ENCODE assay signal across 8 mouse cellular contexts in the genomic region with DNA sequence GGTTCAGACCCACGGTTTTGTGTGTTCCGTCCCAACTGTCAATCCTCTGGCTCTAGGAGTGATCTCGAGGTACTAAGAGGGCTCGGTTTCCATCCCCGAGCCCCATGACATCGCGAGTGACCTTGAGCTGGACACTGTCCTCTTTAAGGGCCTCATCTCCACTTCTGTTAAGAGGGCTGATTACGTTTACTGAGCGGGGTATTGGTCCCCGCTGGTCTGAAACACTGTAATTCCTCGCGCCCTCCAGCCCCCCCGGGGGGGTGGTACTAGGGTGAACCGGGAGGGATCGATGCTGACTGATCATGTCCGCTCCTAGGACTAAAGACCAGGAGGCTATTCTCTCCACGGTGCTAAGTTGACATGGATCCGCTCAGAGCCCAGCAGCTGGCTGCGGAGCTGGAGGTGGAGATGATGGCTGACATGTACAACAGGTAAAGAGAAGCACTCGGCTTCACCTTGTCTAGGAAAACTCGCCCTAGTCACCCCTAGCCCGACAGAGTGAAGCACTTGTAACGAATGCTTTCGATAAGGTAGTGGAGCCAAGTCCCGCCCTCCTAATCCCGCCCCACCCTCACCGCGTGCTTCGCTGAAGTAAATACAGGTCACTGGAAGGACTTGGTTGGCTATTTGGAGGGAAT. TPM values are rescaled to one million over a fixed set of nuclear protein-coding genes. Genes with fewer than 3 reads are reported as not detected.
DNase-seq lines count a peak whose midpoint lies in the region; ATAC-seq and TF ChIP-seq lines count a peak whose summit lies in the region.

No protein-coding gene starts in this region.

- H3K9me3 ChIP-seq in heart, embryonic 12.5 days (replicated peaks), result no peaks in the 10 kb centered on the region

- H3K36me3 ChIP-seq in heart, embryonic 12.5 days, result peaks cover 13% of the 10 kb centered on the region

- TF ChIP-seq POLR2A in cerebellum, adult 2 months (IDR thresholded peaks at IDR 0.05; ENCODE audit: borderline replicate concordance, insufficient read depth, low read length), result no peak

- no peaks in the 10 kb centered on the region for H3K27me3 ChIP-seq in cerebellum, adult 2 months (ENCODE audit: control insufficient read depth, insufficient read depth, low read length)
- no peaks in the 10 kb centered on the region for H3K27me3 ChIP-seq in heart, embryonic 12.5 days (replicated peaks)

- WGBS in cerebellum, adult 2 months, result 1% methylated on average over 29 of the region's 29 CpGs
- WGBS in heart, embryonic 12.5 days, result under 1% methylated on average over 29 of the region's 29 CpGs

- no peak for TF ChIP-seq CTCF in cerebellum, adult 2 months (IDR thresholded peaks at IDR 0.05; ENCODE audit: borderline replicate concordance, insufficient read depth, low read depth, low read length)

- H3K4me2 ChIP-seq in heart, embryonic 12.5 days, result peak overlapping the region; percentile 98

- peak; percentile 27 for DNase-seq in thymus, postnatal 4 days
- no peak for DNase-seq in thymus, adult 18-20 months
- DNase-seq in cerebellum, adult 2 months, result peak in 1 of 2 experiments; percentile 22
- peak; percentile 40 for DNase-seq in kidney, postnatal 14 days
- peak; percentile 30 for DNase-seq in naive thymus-derived CD4-positive, alpha-beta T cell, adult 2 months (ENCODE audit: low read depth)
- DNase-seq in layer of hippocampus, adult 9-11 months, result no peak
- no peak for DNase-seq in gastrocnemius, adult 8-10 months (ENCODE audit: low spot score in 2 of 2)

- ATAC-seq in heart, embryonic 12.5 days (ENCODE audit: insufficient number of reproducible peaks, low FRiP score), result peak; percentile 75

- H3K27ac ChIP-seq in cerebellum, adult 2 months (ENCODE audit: insufficient read depth, low read length), result no peak overlapping the region
- H3K27ac ChIP-seq in heart, embryonic 12.5 days (ENCODE audit: poor library complexity, severe bottlenecking), result peak overlapping the region; percentile 85

- H3K4me3 ChIP-seq in cerebellum, adult 2 months (replicated peaks; ENCODE audit: insufficient read depth, low read depth, low read length), result peak overlapping the region; percentile 77
- H3K4me3 ChIP-seq in heart, embryonic 12.5 days, result peak overlapping the region; percentile 96

- H3K9ac ChIP-seq in heart, embryonic 12.5 days, result peak overlapping the region; percentile 88

- no peaks in the 10 kb centered on the region; the same call in 1 of the 2 replicates for H3K4me1 ChIP-seq in cerebellum, adult 2 months (ENCODE audit: control insufficient read depth, insufficient read depth, low read length)
- H3K4me1 ChIP-seq in heart, embryonic 12.5 days (replicated peaks), result peaks cover 26% of the 10 kb centered on the region

RNA-seq across cellular contexts. Expression of a gene that starts 0.6 kb away (rescaled TPM):
- polyA plus RNA-seq in cerebellum, adult 2 months (2012; rRNA removed), result 83.3 and 88.4 TPM in 2 replicates
- polyA plus RNA-seq in heart, embryonic 12.5 days (2016; fragmentation: Nextera tagmentation; extraction: Ambion mirVana), result 62.2 and 65.6 TPM in 2 replicates
- 10 to 100 TPM; 37.9 to 51.4 (median 45.5) TPM for total RNA-seq in gastrocnemius, adult 8-10 months (2022)

RNA-seq across cellular contexts. Expression of a gene that starts 5.0 kb away (rescaled TPM):
- polyA plus RNA-seq in cerebellum, adult 2 months (2012; rRNA removed), result not detected in 2 replicates
- polyA plus RNA-seq in heart, embryonic 12.5 days (2016; fragmentation: Nextera tagmentation; extraction: Ambion mirVana), result 0.17 and 0.43 TPM in 2 replicates
- 10 to 100 TPM; 46.3 to 63.9 (median 59.0) TPM for total RNA-seq in gastrocnemius, adult 8-10 months (2022)

RNA-seq across cellular contexts. Expression of a gene that starts 11.2 kb away (rescaled TPM):
- polyA plus RNA-seq in cerebellum, adult 2 months (2012; rRNA removed), result 0.25 and 0.43 TPM in 2 replicates
- polyA plus RNA-seq in heart, embryonic 12.5 days (2016; fragmentation: Nextera tagmentation; extraction: Ambion mirVana), result 21.8 and 23.0 TPM in 2 replicates
- total RNA-seq in gastrocnemius, adult 8-10 months (2022), result 10 to 100 TPM in 3 of 4 experiments, 1 to 10 TPM in 1; 8.0 to 28.2 (median 14.4) TPM

RNA-seq across cellular contexts. Expression of a gene that starts 28.8 kb away (rescaled TPM):
- polyA plus RNA-seq in cerebellum, adult 2 months (2012; rRNA removed), result 6.4 and 7.8 TPM in 2 replicates
- polyA plus RNA-seq in heart, embryonic 12.5 days (2016; fragmentation: Nextera tagmentation; extraction: Ambion mirVana), result 90.0 and 95.3 TPM in 2 replicates
- 1 to 10 TPM; 1.5 to 3.5 (median 2.3) TPM for total RNA-seq in gastrocnemius, adult 8-10 months (2022)

RNA-seq across cellular contexts. Expression of a gene that starts 52.2 kb away (rescaled TPM):
- 19.6 and 22.6 TPM in 2 replicates for polyA plus RNA-seq in cerebellum, adult 2 months (2012; rRNA removed)
- 32.2 and 32.8 TPM in 2 replicates for polyA plus RNA-seq in heart, embryonic 12.5 days (2016; fragmentation: Nextera tagmentation; extraction: Ambion mirVana)
- 10 to 100 TPM; 22.0 to 55.1 (median 36.1) TPM for total RNA-seq in gastrocnemius, adult 8-10 months (2022)

Comparison
In these comparisons a context has a peak if more than half of its experiments do, and no peak if none do; other contexts are left out.
1. DNase-seq: peak in thymus, postnatal 4 days (single experiment), kidney, postnatal 14 days (single experiment) and naive thymus-derived CD4-positive, alpha-beta T cell, adult 2 months (single experiment); none in thymus, adult 18-20 months (0 of 2), layer of hippocampus, adult 9-11 months (single experiment) and gastrocnemius, adult 8-10 months (0 of 2).
2. RNA of a gene that starts 11.2 kb away (polyA plus RNA-seq): 21.8 to 23.0 TPM in heart, embryonic 12.5 days; 0.25 to 0.43 TPM in cerebellum, adult 2 months; every median in the first group is over 10 times any median in the second.